Mouse (Mus musculus) c-Kit-positive CD71-positive TER-119-negative erythroid progenitor cells, embryonic 14.5 days (primary cell): ENCODE results near the gene Gdap1l1.

Experiments
- DNase-seq: peaks from one replicate; pipeline ENCODE4 v3.0.0-alpha.2; 2013; ENCODE audit warnings: low read depth

Gene Gdap1l1

DNA sequence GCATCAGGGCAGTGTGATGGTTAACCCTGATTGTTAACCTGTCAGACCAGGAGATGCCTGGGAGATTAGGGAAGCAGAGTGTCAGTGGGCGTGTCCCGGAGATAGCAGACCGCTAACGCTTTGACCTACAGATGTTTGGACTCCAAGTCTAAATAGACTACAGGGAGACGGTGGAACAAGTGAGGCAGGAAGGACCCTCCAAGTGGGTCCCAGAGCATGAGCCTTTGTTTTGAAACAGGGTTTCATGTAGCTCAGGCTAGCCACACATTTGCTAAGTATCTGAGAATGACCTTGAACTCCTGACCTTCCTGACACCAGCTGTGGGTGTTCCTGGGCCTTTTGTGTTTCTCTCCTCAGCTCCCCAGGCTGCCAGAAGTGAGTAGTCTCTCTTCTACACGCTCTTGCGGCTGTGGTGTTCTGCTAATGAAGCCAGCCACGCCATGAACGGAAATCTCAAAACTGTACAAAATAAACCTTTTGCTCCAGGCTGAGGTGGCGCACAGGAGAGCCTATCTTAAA, 25.0 kb downstream of the Gdap1l1 start:
- DNase-seq: no peak

DNA sequence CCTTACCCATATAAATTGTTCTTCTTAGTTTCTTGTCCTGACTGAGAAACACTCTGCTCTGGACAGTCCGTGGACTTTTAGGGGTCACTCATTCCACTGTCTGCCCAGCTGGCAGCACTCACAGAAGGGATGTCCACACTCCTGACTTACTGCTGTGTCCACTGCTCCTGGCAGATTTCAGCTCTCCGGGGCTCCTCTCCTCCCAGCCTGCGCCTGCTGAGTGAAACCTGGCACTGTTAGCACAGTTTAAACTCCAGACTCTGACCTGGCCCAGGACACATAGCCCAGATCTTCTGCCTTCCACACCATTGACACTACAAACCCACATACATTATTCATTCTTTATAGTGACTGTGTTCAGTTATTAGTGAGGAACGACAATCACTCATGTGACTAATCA, 25.7 kb downstream of the Gdap1l1 start:
- no peak for DNase-seq

GRCm38 (mm10) chr2:163464562-163464961, 26.3 kb downstream of the Gdap1l1 start:
- DNase-seq: no peak

DNA sequence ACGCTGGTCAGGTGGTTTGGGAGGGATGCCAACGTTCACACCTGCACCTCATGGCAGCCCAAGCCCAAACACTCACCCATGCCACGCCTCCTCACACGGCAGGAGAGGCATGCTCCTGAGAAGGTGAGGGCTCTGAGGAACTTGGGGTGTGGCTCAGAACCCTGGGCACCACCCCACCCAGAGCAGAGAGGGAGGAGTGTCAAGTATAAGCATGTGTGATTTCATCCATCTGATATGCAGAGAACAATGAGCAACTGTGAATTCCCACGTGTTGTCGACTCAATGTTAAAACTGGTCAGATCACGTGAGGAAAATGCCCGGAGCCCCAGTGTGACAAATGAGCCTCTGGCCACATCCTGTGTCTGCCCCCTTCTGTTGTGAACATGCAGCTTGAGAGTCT, 28.5 kb downstream of the Gdap1l1 start:
- no peak for DNase-seq

- no peak for DNase-seq
Observed at GRCm38 (mm10) chr2:163467585-163467984, 29.3 kb downstream of the Gdap1l1 start.

GRCm38 (mm10) chr2:163468866-163469265, 30.6 kb downstream of the Gdap1l1 start:
- no peak for DNase-seq

DNA sequence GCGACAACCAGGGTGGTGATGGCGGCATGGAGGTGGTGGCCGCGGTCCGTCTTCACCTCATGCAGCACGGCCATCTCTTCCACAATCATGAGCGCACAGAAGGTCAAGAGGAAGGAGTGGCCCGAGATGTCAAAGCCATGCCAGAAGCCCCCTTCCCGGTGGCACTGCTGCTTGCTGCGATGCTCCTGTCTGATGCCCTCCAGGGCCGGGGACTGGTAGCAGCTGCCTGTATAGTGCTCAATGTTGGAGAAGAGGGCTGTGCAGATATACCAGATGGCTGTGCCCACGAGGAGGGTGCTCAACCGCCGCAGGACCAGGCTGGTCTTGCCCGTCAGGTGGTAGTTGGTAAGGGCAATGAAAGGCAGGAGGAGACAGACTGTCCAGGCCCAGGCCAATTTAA, 31.4 kb downstream of the Gdap1l1 start:
- DNase-seq: no peak

GRCm38 (mm10) chr2:163471136-163471535, 32.9 kb downstream of the Gdap1l1 start:
- no peak for DNase-seq

DNA sequence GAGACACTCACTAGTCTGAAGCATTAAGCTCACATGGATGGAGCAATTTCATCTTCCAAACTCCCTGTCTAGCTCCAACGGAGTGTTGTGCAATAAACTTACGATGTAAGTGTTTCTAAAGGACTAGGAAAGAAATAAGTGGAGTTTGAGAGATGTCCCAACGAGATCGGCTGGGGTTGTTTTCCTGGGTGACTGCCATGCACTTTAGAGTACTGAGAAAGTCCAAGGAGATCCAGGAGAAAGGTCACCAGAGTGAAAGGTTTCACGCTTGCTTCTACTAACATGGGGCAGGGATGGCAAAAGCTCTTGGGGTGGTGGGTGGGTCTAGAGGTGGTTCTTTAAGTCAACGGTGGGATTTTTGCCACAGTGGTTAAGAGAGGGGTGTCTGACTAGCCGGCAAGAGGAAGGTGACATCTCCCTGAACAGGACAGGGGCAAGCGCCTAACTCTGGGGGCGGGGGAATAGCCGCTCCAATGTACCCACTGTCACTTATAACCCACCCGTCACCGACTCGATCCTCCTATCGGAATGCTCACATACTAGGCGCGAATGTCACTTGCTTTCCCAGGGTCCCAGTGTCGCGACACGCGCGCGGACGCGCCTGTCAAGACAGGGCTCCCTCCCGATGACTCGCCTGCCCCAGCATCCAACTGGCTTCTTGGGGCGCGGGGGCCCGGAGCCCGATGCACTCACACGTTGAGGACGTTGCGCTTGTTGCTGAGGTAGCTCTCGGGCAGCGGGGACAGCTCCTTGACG, 33.6 kb downstream of the Gdap1l1 start:
- peak; percentile 11 for DNase-seq

DNA sequence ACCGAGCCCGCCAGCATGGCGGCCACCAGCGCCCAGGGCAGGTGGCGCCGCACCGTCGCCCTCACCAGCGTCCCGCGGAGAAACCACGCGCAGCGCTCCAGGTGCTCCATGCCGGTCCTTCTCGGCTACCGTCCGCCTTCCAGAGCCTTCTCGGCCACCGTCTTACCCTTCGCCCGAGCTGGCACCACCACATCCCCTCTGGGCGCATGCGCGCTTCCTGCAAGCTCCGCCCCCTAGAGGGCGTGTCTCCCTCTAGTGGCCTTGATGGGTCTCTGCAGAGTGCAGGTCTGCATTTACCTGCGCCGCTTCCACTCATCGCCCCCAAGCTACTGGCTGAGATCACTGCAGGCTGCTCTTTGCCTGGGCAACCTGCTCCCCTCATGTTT, 34.2 kb downstream of the Gdap1l1 start, which contains the start of gene Fitm2:
TSS of gene Fitm2 (minus strand) at position 164 of the 386 bp plus-strand sequence.
- peak; percentile 96 for DNase-seq

GRCm38 (mm10) chr2:163480191-163480825, 42.0 kb downstream of the Gdap1l1 start:
- DNase-seq: no peak

GRCm38 (mm10) chr2:163481539-163482029, 43.3 kb downstream of the Gdap1l1 start:
- no peak for DNase-seq

GRCm38 (mm10) chr2:163487360-163487759, 49.1 kb downstream of the Gdap1l1 start:
- DNase-seq: no peak

DNA sequence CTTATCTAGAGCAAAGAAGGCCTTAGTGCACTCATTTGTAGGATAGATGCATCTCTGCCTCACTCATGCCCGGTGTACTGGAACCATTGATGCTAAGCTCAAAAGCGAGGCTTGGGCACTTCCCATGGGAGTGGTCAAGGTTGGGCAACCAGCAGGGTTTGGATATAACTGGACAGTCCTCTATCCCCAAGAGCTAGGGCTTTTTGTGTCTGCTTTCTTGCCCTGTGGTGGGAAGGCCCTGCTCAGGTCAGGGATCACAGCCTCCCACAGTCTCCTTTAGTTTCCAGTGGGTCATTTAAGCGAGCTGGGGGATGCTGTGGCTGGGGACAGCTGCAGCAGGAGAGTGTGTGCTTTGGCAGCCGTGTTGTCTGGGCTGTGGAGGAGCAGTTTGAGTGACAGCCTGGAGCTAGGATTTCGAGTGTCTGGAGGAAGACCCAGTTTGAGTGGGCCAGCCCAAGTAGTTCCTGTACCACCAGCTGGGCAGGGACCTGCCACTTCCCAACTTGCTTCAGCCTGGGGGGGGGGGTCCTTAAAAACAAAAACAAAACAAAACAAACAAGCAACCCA, 51.5 kb downstream of the Gdap1l1 start:
- no peak for DNase-seq

DNA sequence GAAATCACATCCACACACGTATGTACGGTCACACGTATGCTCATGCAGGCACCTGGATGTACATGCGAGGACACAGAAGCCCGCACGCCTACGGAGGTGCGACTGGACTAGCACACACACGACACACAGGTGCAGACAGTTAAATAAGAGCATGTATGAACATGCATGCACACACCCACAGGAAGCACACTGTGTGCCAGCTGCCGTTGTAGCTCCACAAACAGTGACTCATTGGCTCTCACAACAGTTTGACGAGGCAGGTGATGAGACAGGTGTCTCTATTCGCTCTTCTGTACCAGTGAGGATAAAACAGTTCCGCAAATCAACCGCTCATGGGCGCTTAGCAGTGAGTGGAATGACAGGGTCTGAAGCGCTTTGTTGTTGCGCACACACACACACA, 52.4 kb downstream of the Gdap1l1 start:
- DNase-seq: no peak

DNA sequence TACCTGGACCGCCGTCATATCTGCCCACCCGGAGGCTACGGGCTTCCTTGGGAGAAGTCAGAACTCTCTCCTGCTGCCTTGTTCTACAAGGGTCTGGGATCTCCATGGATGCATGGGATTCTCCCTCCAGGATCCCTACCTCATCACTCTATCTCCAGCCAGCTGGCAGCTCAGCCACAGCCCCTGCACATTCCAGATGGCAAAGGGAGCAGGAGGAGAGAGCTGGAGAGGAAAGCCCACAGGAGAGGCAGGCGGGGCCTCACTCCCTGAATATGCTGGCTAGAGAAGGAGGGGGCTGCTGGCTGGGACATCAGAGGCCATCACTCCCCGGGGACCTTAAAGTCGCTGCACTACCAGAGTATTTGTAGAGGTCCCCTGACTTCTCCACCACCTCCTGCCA, 53.1 kb downstream of the Gdap1l1 start:
- DNase-seq: no peak

DNA sequence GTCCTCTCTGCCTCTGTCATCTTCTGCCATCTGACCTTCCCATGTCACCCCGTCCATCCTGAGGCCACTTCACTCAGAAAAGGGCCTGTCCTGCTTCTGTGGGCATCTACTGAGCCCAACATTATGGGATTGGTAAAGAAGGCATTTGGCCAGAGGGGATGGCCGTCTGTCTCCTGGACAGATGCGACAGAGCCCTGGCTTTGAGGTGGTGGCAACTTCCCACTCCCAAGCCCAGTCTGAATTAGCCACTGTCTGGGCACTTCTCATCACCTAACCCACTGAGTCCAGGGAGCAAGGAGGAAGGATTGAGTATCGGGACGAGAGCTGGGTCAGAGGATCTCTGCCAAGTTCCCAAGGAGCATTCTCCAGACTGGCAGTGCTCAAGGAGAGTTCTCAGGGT, 53.7 kb downstream of the Gdap1l1 start, which contains the start of gene R3hdml:
TSS of gene R3hdml (plus strand) at position 301 of the 400 bp plus-strand sequence.
- no peak for DNase-seq

GRCm38 (mm10) chr2:163493031-163493430, 54.8 kb downstream of the Gdap1l1 start:
- no peak for DNase-seq

- no peak for DNase-seq
Observed at GRCm38 (mm10) chr2:163493976-163494375, 55.7 kb downstream of the Gdap1l1 start.

DNA sequence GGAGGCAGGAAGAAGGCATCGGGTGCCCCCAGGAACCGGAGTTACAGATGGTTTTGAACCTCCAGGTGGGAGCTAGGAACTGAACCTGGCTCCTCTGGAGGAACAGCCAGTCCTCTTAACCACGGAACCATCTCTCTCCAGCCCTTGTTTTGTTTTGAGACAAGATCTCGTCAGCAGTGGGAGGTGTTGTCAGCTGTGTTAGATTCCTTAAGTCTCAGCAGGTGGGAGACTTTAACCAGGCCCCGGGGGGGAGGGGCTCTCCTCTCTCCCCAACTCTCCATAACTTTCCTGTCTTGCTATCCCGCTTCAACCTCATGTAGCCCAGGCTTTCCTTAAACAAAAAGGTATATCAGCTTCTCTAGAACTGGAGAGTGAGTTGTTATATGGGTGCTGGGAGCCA, 56.2 kb downstream of the Gdap1l1 start:
- no peak for DNase-seq

GRCm38 (mm10) chr2:163502219-163502618, 63.9 kb downstream of the Gdap1l1 start:
- DNase-seq: no peak

DNA sequence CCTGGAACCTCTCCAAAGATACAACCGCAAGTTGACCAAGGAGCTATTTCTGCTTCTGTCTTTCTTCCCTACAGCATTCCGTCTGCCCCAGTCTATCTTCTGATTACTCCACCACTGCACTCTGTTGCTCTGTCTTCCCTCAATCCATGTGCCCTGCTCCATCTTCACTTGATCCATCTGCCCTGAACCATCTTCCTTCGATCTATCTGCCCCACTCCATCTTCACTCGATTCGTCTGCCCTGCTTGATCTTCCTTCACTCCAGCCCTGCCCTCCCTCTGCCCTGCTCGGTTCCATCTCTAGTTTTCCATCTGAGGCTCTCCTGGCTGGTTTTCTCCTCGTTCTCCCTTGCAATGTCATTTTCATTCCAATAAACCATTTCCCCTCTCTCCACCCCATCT, 64.9 kb downstream of the Gdap1l1 start:
- DNase-seq: no peak
